Mouse (Mus musculus) adrenal gland, adult 2 months (tissue): Measurements from ENCODE around the gene Sipa1l1. TPM values are rescaled to one million over a fixed set of nuclear protein-coding genes. Genes with fewer than 3 reads are reported as not detected.

ENCODE experiments used
- DNase-seq: peaks from one replicate; pipeline ENCODE4 v3.0.0; 2021
- polyA plus RNA-seq: library from polyadenylated mRNA; depleted of rRNA; stranded (reverse); fragments of >200 nt; gene quantifications from 2 replicates; pipeline ENCODE4 v1.2.3, GENCODE M21; 2012
- total RNA-seq, 2 experiments: library from RNA; stranded (reverse); gene quantifications; 2 replicates each; pipeline ENCODE4 v1.2.3; 2021

Gene Sipa1l1
- total and polyA plus RNA-seq, 3 experiments: 9.7 to 29.7 (median 25.1) TPM

DNA sequence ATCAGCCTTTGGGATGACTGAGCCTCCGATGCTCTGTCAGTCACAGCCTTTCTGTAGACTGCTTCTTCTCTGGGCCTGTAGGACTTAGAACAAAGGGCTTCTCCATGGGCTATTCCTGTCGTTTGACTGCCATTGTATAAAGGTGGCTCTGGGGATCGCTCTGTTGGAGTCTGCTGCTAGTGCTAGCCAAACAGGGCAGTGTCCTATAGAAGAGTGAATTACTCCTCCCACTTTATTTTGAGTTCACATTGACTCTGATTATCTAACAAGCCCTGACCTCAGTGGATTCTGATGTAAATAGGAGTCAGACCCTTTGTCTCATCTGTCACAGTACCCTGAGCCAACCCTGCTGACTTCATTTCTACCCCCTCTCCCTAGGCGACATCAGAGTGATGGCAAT is 264.2 kb downstream of the Sipa1l1 start:
- DNase-seq: no peak

DNA sequence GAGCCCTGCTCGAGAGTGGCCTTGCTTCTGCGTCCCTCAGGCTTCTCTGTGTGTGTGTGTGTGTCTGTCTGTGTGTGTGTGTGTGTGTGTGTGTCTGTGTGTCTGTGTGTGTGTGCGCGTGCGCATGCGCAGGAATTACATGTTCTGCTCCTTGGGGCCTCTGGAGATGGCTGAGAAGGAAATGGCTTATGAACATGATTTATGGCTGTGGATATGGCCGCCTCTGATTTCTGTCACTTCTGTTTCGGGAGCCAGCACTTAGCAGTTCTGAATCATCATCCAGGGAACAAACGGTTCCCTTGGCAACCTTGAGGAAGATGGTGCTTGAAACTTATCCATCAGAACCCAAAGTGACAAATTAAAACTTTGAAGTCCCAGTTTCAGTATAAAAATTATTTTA is 265.5 kb downstream of the Sipa1l1 start:
- DNase-seq: no peak

DNA sequence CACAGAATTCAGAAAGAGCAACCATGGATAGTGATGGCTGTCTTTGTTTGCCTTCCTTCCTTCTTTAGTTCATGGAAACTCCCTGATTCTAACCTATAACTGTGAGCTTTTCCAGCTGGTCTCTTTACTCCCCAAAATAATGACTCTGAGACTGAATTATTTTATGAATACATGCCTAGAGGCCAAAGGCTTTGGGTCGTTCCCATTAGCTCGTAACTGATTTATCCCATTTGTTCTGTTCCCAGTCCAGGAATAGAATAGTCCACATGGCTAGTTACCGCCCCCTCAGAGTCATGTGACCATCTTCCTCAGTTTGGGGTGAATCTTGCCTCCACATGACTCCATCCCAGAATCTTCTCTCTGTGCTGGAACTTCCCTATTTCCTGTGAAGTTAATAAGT is 272.4 kb downstream of the Sipa1l1 start:
- DNase-seq: no peak

DNA sequence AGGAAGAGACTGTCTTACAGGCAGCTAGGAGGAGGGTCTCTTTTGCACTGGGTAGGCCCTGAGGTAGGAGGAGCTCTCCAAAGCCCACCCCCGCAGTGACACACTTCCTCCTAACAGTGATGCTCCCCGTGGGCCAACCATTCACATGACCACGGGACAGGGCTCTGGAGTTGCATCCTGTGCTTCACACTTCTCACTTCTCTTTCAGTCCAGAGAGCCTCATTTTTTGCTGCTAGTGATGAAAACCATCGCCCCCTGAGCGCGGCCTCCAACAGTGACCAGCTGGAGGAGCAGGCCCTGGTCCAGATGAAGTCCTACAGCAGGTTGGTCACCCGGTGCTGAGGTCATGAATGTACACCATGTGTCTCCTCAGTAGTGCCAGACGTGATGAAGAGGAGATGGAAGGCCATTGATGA is 277.5 kb downstream of the Sipa1l1 start:
- no peak for DNase-seq

DNA sequence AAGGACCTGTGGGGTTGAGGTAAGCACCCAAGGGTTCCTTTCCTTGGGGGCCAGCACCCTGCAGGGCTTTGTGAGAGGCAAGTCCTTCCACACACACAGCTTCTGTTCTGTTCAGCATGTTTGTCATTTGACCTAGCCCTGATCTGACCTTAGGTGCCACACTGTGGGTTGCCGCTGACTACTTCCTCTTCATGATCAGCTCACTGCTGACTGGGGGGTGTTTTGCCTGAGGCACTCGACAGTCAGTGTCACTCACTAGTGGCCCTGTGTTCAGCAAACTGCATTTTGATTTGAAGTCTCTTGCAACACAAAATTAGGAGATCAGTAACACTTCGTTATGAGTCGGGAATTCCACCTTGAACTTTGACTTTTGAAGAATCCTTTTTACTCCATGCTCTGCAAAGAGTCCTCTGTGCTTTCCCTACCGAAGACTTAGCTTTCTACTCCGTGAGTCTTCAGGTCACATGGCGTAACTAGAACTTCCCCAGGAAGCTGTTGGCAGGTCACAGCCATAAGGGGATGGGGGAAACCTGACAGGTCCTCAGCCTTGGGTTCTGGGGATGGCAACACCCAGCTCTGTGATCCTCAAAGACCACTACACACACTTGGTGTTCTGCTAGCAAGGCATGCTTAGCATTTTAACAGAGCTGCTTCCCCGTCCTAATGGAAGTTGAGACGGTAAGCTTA is 279.2 kb downstream of the Sipa1l1 start:
- no peak for DNase-seq

DNA sequence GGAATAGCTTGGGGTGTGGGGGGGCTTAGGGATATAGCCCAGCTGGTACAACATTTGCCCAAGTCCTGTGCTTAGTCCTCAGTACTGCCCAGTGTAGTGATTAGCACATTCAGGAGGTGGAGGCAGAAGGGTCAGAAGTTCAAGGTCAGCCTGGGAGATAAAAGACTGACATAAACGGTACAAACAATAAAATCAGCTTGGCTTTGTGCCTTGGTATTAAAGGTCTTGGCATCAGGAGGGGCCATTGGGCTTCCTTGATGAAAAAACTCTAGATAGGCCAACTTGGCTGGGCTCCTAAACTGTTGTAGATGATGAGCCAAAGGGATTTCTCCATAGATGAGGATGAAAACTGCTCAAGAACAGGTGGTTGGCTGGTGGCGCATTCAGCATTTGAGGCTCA is 283.3 kb downstream of the Sipa1l1 start:
- DNase-seq: peak; percentile 10

DNA sequence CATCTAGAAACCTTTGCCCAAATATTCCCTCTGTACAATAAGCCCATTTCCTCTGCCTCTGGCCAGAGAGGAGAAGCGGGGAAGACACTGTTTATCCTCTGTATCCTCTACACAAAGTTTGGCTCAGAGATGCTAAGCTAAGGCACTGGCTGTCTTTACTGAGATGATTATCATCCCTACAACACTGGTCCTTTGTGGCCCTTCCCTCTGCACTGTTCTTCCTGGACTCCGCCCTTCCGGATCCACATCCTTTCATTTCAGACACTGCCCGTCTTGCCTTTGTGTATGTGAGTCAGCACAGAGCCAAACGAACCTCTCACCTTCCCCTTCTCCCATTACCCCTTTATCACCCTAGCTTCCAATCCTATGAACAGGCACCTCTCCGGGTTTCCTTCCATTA is 285.3 kb downstream of the Sipa1l1 start:
- no peak for DNase-seq

DNA sequence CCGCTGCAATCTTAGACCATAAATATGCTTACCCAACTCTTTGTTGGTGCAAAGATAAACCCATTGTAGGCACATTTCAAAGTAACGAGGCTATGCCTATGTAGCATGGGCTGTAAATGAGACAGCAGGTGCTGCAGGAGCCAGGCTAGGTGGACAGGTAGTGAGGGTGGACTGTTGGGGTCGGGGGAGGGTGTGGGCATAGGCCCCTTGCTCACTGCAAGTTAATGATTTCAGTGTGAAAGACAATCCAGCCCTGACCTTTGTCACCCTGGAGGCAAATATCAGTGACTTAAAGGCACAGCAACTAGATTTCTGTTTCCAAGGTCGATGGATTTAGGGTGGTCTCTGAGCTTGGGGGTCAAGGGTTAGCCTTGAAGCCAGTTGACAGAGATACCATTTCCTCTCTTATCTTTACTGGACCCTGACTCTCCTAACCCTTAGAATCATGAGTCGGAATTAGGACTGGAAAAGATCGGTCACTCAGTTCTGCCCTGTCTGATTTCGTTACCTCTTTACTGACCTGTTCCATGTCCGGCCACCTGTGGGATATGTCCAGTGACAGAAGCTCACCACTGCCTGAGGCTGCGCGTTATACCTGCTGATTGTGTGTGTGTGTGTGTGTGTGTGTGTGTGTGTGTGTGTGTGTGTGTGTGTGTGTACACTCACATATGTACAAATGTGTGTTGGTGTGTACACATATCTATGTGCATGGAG is 286.7 kb downstream of the Sipa1l1 start:
- no peak for DNase-seq

DNA sequence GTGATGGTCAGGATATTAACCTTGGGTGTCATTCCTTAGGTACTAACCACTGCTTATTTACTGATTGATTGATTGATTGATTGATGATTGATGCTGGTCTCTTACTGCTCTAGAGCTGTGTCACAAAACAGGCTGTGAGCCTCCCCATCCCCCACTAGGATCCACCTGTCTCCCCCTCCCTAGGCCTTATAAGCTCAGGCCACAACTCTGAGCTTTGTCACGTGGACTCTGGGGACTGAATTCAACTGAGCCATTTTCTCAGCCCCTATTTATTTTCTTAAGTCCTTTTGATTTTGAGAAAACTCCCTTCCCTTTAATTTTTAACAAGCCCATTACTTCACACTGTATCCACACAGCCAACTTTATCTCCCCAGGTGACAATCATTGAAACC is 287.3 kb downstream of the Sipa1l1 start:
- no peak for DNase-seq

DNA sequence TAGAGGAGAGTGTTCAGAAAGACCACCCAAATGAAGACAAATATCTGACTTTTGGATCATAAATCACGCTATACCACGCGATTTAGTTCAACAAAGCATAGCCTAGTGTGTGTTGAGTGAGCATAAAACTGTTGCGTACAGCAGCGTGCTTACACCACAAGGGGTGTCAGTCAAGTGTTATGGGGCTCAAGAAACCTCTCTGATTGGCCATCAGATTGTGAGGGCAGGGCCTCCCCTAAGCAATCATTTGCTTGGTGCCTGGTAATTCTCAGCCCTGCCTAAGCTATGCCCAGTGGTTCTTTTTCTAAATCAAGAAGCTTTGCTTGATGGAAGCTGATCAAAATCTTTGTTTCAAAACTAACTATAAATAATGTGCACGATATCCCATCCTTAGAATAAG is 288.5 kb downstream of the Sipa1l1 start:
- no peak for DNase-seq

DNA sequence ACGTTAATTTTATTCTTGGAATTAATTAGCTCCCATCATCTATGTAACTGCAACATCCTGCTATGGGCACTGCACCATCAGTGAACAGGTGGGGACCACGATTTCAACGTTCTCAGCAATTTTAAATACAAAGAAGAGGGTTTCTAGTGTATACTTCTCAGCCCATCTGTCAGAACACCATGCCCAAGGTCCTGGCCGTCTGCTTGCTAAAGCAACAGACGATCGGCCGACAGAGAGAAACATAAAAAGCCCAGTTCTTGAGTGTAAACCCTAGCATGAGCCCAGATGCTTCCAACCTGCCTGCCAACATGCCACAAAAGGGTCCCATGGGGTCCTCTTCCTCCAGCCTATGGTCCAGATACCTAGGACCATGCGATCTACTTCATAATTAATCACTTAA is 288.9 kb downstream of the Sipa1l1 start:
- DNase-seq: no peak

DNA sequence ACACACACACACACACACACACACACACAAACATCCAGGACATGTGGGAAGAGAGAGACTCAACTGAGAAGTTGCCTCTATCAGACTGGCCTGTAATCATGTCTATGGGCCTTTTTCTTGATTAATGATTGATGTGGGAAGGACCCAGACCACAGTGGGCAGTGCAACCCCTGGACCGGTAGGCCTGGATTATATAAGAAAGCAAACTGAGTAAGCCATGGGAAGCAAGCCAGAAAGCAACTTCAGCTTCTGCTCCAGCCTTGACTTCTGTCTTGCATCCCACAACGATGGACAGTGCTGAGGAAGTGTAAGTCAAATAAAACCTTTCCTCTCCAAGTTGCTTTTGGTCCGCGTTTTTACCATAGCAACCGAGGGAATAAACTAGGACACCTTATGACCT is 298.1 kb downstream of the Sipa1l1 start:
- no peak for DNase-seq

DNA sequence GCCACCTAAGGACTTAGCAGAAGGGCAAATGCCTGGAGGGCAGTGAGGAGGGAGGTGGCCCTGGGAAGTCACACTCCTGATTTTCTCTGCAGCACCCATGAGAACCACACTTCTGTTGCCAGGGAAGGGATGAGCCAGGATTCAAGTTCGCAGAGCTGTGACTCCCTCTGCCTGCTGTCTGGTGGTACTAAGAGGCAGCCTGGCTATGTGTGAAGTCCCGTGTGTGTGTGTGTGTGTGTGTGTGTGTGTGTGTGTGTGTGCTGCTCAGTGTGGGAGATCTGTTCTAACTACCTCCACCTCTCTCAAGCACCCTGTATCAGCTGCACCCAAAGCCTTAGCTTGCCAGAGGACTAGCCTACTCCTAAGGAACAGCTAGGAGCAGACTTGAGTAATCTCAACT is 298.5 kb downstream of the Sipa1l1 start:
- peak; percentile 20 for DNase-seq

DNA sequence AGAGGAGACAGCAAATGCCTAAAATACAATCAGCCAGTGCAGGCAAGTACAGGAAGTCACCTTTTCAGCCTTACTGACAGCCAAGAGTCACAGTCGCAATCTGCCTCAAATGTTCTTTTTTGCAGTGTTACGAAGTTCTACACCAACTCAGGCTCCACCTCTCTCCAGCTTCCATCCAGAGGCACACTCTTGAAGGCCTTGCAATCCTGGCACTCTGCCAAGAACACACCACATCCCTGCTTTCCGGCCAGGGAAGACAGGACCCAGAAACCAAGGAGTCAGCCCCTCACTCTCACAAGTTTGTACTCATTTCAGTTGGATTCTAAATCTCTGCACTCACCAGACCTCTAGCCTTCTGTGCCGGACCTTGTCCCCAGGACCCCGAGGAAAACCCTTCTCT is 299.3 kb downstream of the Sipa1l1 start:
- DNase-seq: peak; percentile 64

DNA sequence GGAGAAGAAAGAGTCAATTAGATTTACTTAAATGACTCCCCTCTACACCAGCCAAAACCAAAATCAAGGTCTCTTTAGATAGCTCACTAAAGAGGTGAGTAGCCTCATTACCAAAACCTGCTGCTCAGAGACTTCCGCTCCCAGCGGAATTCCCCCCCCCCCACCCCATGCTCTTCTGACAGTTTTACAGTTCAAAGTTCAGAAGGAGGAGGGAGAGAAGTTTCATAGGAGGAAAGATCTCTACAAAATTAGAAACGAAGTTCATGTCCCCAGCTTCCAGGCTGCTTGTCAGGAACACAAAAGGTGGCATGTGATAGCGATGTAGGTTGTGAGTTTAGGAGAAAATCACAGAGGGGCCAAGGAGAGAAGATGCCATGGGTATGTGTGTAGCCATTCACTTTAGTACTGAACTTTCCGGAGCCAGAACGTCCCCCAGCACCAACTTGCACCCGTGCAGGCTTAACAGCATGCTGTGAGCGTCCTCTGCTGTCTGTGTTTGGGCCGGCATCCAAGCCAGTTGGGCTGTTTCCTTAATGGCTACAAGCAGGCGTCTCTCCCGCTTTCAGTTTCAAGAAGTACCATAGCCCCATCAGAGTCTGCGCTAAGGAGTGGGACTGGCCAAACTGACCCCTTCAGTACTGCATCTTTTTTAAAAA is 300.7 kb downstream of the Sipa1l1 start:
- peak; percentile 87 for DNase-seq

DNA sequence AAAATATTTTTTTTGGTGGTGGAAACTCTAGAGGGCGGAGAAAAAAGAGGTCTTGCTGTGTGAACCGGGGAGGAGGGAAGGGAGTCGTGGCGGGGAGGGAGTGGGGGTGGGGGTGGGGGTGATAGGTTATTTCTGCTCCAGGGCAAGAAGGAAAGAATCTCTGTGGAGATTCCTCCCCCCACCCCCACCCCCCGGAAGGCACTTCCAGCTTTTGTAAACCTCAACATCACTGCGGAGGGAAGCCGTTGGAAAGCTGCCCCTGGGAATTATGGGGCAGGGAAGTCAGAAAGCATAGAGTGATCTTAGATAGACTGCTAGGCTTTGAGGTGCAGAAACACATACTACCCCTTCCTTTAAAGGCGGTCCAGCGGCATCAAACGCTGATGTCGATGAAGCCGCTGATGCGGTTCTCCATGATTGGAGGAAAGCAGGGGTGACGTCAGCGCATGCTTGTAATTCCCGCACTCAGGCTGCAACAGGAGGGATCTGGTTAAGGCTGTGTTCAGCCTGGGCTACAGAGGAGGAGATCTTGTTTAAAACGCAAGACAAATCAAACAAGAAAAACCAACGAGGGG is 301.3 kb downstream of the Sipa1l1 start:
- peak; percentile 75 for DNase-seq

DNA sequence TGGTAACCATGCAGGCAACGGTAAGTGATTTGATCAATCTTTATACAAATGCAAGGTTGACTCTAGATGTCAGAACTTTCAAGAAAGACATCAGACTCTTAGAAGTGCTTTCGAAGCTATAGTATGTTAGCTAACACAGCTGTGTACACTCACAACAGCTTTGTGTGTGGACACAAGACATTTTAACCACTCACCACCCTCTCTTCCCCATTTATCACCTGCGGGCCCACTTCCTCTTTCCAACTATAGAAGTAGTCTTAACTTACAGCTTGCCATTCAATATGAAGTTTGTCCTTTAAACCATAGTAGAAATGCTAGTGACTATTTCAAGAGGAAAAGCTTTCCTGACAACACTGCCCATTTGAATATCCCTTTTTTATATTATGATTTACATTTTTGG is 303.7 kb downstream of the Sipa1l1 start:
- no peak for DNase-seq

DNA sequence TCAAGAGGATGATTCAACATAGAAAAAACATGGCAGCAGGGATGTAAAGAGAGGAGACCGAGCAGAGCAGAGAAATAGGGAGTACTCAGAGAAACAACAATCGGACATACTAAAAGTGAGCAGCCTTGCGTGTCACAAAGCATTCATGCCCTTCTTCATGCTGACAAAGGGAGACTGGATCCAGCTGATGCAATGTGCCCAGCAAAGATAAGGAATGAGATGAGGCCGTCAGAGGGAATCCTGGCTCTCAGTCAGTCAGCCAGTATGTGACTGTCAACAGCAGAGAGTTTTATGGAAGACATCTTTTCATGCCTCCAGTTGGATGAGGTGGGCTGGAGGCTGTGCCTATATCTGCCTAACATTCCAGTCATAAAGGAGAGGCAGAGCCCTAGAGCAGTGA is 304.1 kb downstream of the Sipa1l1 start:
- DNase-seq: no peak

DNA sequence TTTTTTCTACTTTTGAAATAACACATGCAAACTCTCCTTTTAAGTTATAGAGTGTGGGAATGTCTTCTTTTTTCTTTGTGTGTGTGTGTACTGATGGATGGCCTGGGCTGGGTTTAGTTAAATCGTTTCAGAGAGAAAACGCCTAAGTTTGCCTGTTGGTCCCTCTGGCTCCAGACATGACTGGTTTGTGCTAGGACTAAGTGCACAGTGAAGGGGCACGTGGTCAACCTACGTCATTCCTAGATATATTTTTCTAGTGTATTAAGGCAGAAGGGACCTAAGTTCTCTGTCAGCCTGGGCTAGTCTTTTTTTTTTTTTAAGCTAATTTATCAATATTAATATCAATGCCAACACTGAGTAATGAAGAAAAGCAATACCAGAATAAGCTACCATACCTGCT is 305.3 kb downstream of the Sipa1l1 start:
- no peak for DNase-seq

DNA sequence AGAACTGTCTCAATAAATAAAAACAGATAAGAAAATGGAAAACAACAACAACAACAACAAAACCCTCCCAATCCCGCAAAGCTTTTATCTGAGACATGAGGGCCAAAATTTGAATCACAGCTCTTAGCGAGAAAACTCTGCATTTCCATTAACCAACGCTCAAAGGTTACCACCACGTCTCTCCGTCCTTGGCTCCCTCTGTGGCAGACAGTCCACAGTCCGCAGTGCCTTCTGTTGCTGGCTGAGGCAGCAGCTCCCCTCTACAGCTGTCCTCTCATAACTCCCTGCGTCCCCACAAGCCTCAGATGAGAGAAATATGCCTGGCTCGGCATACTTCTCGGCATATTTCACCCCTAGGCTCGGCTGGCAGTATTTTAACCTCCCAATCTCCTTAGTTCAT is 306.9 kb downstream of the Sipa1l1 start:
- DNase-seq: no peak

DNA sequence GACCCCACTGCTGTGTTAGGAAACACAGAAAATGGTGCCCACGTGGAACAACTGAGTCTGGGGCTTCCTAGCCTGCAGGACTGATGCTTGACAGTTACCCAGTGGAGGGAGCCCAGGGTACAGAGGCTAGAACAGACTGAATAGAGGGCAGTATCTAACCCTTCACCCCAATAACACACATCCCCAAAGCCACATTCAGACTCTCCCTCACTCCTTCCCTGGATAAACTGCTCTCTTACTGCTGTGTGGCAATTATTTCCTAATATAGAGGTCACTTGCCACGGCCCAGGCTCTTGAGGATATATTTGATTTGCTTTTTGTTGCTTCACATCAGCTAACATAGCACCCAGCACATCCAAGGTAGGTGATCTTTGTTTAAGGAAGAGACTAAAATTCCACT is 307.5 kb downstream of the Sipa1l1 start:
- no peak for DNase-seq

DNA sequence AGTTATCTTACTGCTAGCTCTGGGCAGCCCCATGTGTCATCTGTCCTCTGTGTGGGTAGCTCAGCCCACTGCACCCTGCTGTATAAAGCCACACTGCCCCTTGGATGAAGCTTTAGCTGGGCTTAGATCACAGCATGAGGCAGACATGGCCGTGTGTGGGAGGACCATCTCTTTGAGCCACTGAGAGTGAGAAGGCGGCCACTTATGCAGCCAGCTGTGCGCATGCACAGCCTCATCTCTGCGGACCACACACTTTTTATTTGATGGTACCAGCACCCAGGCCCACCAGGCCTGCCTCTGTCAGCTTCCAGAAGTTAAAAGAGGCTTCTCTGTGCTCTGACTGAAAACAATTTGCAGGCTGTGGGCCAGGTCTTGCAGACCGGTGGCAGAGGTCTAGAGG is 308.7 kb downstream of the Sipa1l1 start:
- no peak for DNase-seq

DNA sequence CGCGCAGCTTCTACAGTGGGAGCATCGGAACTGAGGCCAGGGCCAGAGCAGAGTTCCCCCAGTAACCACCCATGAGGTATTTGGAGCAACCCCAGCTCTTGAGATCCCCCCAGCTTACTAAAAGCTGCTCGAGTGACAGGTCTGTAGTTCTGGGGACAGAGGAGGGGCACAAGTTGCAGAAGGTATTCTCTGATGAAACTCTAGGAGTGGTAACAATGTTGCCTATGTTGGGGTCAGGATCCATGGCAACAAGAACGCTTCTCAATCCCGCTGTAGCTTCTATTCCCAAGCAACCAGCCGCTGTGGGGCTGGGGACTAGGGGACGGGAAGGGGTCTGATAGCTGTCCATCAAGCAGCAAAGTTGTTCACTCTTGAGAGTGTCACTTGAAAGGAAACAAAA is 309.1 kb downstream of the Sipa1l1 start:
- DNase-seq: no peak
